Mouse (Mus musculus) neutrophil, adult 59 days (primary cell): ENCODE results near the gene Insig2. TPM values are rescaled to one million over a fixed set of nuclear protein-coding genes. Genes with fewer than 3 reads are reported as not detected.

Experiments
- total RNA-seq, 2 experiments: library from RNA; stranded (reverse); gene quantifications; 1 replicate in 1 of 2; 2 replicates in 1 of 2; pipeline ENCODE4 v1.2.4; 2023

Gene Insig2
- 10 to 100 TPM in 1 of 2 experiments, 1 to 10 TPM in 1; 6.5 to 11.9 TPM for total RNA-seq

DNA sequence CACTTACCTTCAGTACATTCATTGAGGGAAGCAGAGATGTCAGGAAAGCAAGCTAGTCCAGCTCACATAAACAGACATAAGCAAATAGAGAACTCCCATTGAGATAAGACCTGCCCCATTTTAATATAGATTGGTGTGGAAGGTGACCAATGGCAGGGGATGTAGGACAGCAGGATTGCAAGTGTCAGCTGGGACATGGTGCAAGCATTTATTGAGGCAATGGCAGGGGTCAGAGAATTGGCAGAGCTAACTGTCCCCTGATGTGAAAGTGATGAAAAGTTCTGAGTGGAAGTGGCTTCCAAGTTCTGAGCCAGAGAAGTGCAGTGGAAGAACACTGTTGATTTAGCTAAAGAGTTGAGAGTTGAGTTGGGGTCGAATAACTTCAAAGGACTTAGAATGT, at the start of gene Insig2:
Gene Insig2, minus strand, starts transcription at position 105 of the 400 bp plus-strand sequence.

Other genes with a start within 250 kb of the Insig2 start
- gene Ccdc93, start 98.5 kb upstream of the Insig2 start, total RNA-seq = 10 to 100 TPM; 22.7 to 23.5 TPM
- gene Htr5b, start 195.9 kb upstream of the Insig2 start, total RNA-seq = not detected
- 10 to 100 TPM; 13.8 to 25.3 TPM for gene Ddx18, start 235.4 kb upstream of the Insig2 start, total RNA-seq